Mouse (Mus musculus) hindbrain, embryonic 13.5 days (tissue): ENCODE measurements around the gene Agbl3. TPM values are rescaled to one million over a fixed set of nuclear protein-coding genes. Genes with fewer than 3 reads are reported as not detected.

Experiments
- ATAC-seq: fragments of 200-750 bp; cut with Nextera tagmentation; 2 replicates; pipeline ENCODE4 v1.8.0; 2017; ENCODE audit warnings: moderate TSS enrichment; ENCODE audit not compliant: low FRiP score
- H3K27ac ChIP-seq: fragments of 300-500 bp; sonication (generic); 2 replicates; pipeline ENCODE4 v1.5.1; 2015; ENCODE audit warnings: inconsistent platforms, mild to moderate bottlenecking, moderate library complexity
- H3K27me3 ChIP-seq: fragments of 300-500 bp; sonication (generic); 2 replicates; pipeline ENCODE4 v1.6.1; 2015; ENCODE audit warnings: mild to moderate bottlenecking, inconsistent platforms
- H3K36me3 ChIP-seq: fragments of 300-500 bp; sonication (generic); 2 replicates; pipeline ENCODE4 v1.6.1; 2015; ENCODE audit warnings: mild to moderate bottlenecking, inconsistent platforms
- H3K4me1 ChIP-seq: fragments of 300-500 bp; sonication (generic); replicated peaks from 2 replicates; pipeline ENCODE4 v1.6.1; 2015; ENCODE audit warnings: inconsistent platforms
- H3K4me2 ChIP-seq: fragments of 300-500 bp; sonication (generic); 2 replicates; pipeline ENCODE4 v1.6.1; 2015; ENCODE audit warnings: inconsistent platforms, mild to moderate bottlenecking, moderate library complexity
- H3K4me3 ChIP-seq: fragments of 300-500 bp; sonication (generic); 2 replicates; pipeline ENCODE4 v1.5.1; 2015; ENCODE audit warnings: mild to moderate bottlenecking, inconsistent platforms
- H3K9ac ChIP-seq: fragments of 300-500 bp; sonication (generic); 2 replicates; pipeline ENCODE4 v1.6.1; 2015; ENCODE audit warnings: mild to moderate bottlenecking, inconsistent platforms
- H3K9me3 ChIP-seq: fragments of 300-500 bp; sonication (generic); 2 replicates; pipeline ENCODE4 v1.6.1; 2016; ENCODE audit warnings: inconsistent platforms
- WGBS: fragments of 180-500 bp; shearing (Covaris S2); methylation state at CpG from one replicate; pipeline ENCODE4 v1.1.7; 2015; 5-methylcytosine and 5-hydroxymethylcytosine counted together
- polyA plus RNA-seq: library from polyadenylated mRNA; unstranded; fragments of >200 nt; fragmentation: Nextera tagmentation; extraction: Ambion mirVana; gene quantifications from 2 replicates; pipeline ENCODE4 v1.2.1, GENCODE M21; 2015

Gene Agbl3
- polyA plus RNA-seq, 1 experiment from 2014 or later = 10.3 TPM

GRCm38 (mm10) chr6:34758340-34758739 is 21.9 kb upstream of the Agbl3 start:
- peaks cover 36% of the 10 kb centered on the region for H3K36me3 ChIP-seq
- no peak overlapping the region for H3K4me3 ChIP-seq
- no peaks in the 10 kb centered on the region for H3K9me3 ChIP-seq
- WGBS = 84% methylated on average over 2 of the region's 2 CpGs
- H3K9ac ChIP-seq = no peak overlapping the region
- H3K27me3 ChIP-seq = no peaks in the 10 kb centered on the region
- no peak overlapping the region for H3K4me2 ChIP-seq
- no peaks in the 10 kb centered on the region for H3K4me1 ChIP-seq
- no peak for ATAC-seq
- no peak overlapping the region for H3K27ac ChIP-seq

- Histone ChIP-seq H3K4me1 (no peaks in the 10 kb centered on the region), H3K27me3 (no peaks in the 10 kb centered on the region), H3K9ac (no peak overlapping the region), H3K4me2 (no peak overlapping the region), H3K27ac (no peak overlapping the region), H3K9me3 (no peaks in the 10 kb centered on the region), H3K36me3 (peaks cover 36% of the 10 kb centered on the region), H3K4me3 (no peak overlapping the region)
- ATAC-seq = no peak
- WGBS = 43% methylated on average over 4 of the region's 4 CpGs
Observed at GRCm38 (mm10) chr6:34760023-34760422, 20.2 kb upstream of the Agbl3 start.

- Histone ChIP-seq H3K9ac (no peak overlapping the region), H3K4me3 (no peak overlapping the region), H3K27me3 (no peaks in the 10 kb centered on the region), H3K36me3 (peaks cover 32% of the 10 kb centered on the region), H3K4me1 (no peaks in the 10 kb centered on the region), H3K9me3 (no peaks in the 10 kb centered on the region), H3K27ac (no peak overlapping the region), H3K4me2 (no peak overlapping the region)
- no peak for ATAC-seq
- WGBS = 95% methylated on average over 5 of the region's 5 CpGs
Observed at GRCm38 (mm10) chr6:34765721-34766120, 14.5 kb upstream of the Agbl3 start.

- Histone ChIP-seq H3K27ac (no peak overlapping the region), H3K4me2 (no peak overlapping the region), H3K4me3 (no peak overlapping the region), H3K9ac (no peak overlapping the region), H3K36me3 (peaks cover 33% of the 10 kb centered on the region), H3K27me3 (no peaks in the 10 kb centered on the region), H3K4me1 (no peaks in the 10 kb centered on the region), H3K9me3 (no peaks in the 10 kb centered on the region)
- no peak for ATAC-seq
- 96% methylated on average over 2 of the region's 2 CpGs for WGBS
Observed at GRCm38 (mm10) chr6:34769984-34770383, 10.2 kb upstream of the Agbl3 start.

GRCm38 (mm10) chr6:34770491-34770890 is 9.7 kb upstream of the Agbl3 start:
- WGBS = 91% methylated on average over 6 of the region's 6 CpGs
- Histone ChIP-seq H3K9me3 (no peaks in the 10 kb centered on the region), H3K4me3 (no peak overlapping the region), H3K4me1 (no peaks in the 10 kb centered on the region), H3K27me3 (no peaks in the 10 kb centered on the region), H3K4me2 (no peak overlapping the region), H3K27ac (no peak overlapping the region), H3K9ac (no peak overlapping the region), H3K36me3 (peaks cover 33% of the 10 kb centered on the region)
- ATAC-seq = no peak

- ATAC-seq = no peak
- Histone ChIP-seq H3K4me2 (no peak overlapping the region), H3K36me3 (peaks cover 8% of the 10 kb centered on the region), H3K4me3 (no peak overlapping the region), H3K9ac (no peak overlapping the region), H3K9me3 (no peaks in the 10 kb centered on the region), H3K27me3 (no peaks in the 10 kb centered on the region), H3K27ac (no peak overlapping the region), H3K4me1 (no peaks in the 10 kb centered on the region; the same call in 1 of the 2 replicates)
Observed at GRCm38 (mm10) chr6:34776396-34776795, 3.8 kb upstream of the Agbl3 start.

- no peaks in the 10 kb centered on the region for H3K9me3 ChIP-seq
- H3K27ac ChIP-seq = no peak overlapping the region
- H3K9ac ChIP-seq = no peak overlapping the region
- peaks cover 3% of the 10 kb centered on the region; the same call in 1 of the 2 replicates for H3K36me3 ChIP-seq
- H3K27me3 ChIP-seq = no peaks in the 10 kb centered on the region
- no peak for ATAC-seq
- no peak overlapping the region for H3K4me3 ChIP-seq
- H3K4me2 ChIP-seq = no peak overlapping the region
- 88% methylated on average over 2 of the region's 2 CpGs for WGBS
- H3K4me1 ChIP-seq = no peaks in the 10 kb centered on the region; the same call in 1 of the 2 replicates
Observed at GRCm38 (mm10) chr6:34777094-34777493, 3.1 kb upstream of the Agbl3 start.

GRCm38 (mm10) chr6:34777981-34778668 is 2.1 kb upstream of the Agbl3 start:
- ATAC-seq = no peak
- Histone ChIP-seq H3K36me3 (no peaks in the 10 kb centered on the region; the same call in 1 of the 2 replicates), H3K27ac (no peak overlapping the region), H3K9ac (no peak overlapping the region), H3K4me1 (no peaks in the 10 kb centered on the region; the same call in 1 of the 2 replicates), H3K27me3 (no peaks in the 10 kb centered on the region), H3K4me3 (no peak overlapping the region), H3K4me2 (no peak overlapping the region), H3K9me3 (no peaks in the 10 kb centered on the region)
- 72% methylated on average over 10 of the region's 10 CpGs for WGBS

GRCm38 (mm10) chr6:34780943-34781289 is 684 bp downstream of the Agbl3 start:
- H3K27ac ChIP-seq = peak overlapping the region; percentile 97

GRCm38 (mm10) chr6:34782493-34782892 is 2.3 kb downstream of the Agbl3 start:
- Histone ChIP-seq H3K27ac (no peak overlapping the region), H3K9me3 (no peaks in the 10 kb centered on the region), H3K9ac (no peak overlapping the region), H3K36me3 (peaks cover 9% of the 10 kb centered on the region), H3K4me2 (no peak overlapping the region), H3K4me1 (no peaks in the 10 kb centered on the region; the same call in 1 of the 2 replicates), H3K27me3 (no peaks in the 10 kb centered on the region), H3K4me3 (no peak overlapping the region)
- ATAC-seq = no peak
- 89% methylated on average over 1 of the region's 1 CpGs for WGBS

More at GRCm38 (mm10) chr6:34780943-34781289, 684 bp downstream of the Agbl3 start:
- Histone ChIP-seq H3K9me3 (no peaks in the 10 kb centered on the region), H3K4me1 (no peaks in the 10 kb centered on the region; the same call in 1 of the 2 replicates), H3K36me3 (peaks cover 4% of the 10 kb centered on the region), H3K4me3 (peak overlapping the region; percentile 65), H3K27me3 (no peaks in the 10 kb centered on the region), H3K4me2 (peak overlapping the region; percentile 63), H3K9ac (peak overlapping the region; percentile 87)
- WGBS = 5% methylated on average over 13 of the region's 13 CpGs
- ATAC-seq = no peak

- Histone ChIP-seq H3K27ac (no peak overlapping the region), H3K4me2 (no peak overlapping the region), H3K9ac (no peak overlapping the region), H3K9me3 (no peaks in the 10 kb centered on the region), H3K27me3 (no peaks in the 10 kb centered on the region), H3K36me3 (no peaks in the 10 kb centered on the region), H3K4me3 (no peak overlapping the region), H3K4me1 (no peaks in the 10 kb centered on the region)
- ATAC-seq = no peak
- WGBS = 85% methylated on average over 3 of the region's 3 CpGs
Observed at GRCm38 (mm10) chr6:34796881-34797280, 16.6 kb downstream of the Agbl3 start.

- no peak overlapping the region for H3K9ac ChIP-seq
- H3K4me3 ChIP-seq = no peak overlapping the region
- H3K36me3 ChIP-seq = no peaks in the 10 kb centered on the region
- no peaks in the 10 kb centered on the region for H3K4me1 ChIP-seq
- WGBS = 95% methylated on average over 3 of the region's 3 CpGs
- no peaks in the 10 kb centered on the region for H3K27me3 ChIP-seq
- H3K4me2 ChIP-seq = no peak overlapping the region
- ATAC-seq = no peak
- H3K27ac ChIP-seq = no peak overlapping the region
- no peaks in the 10 kb centered on the region for H3K9me3 ChIP-seq
Observed at GRCm38 (mm10) chr6:34797887-34798286, 17.7 kb downstream of the Agbl3 start.

GRCm38 (mm10) chr6:34805582-34805981 is 25.4 kb downstream of the Agbl3 start:
- no peak for ATAC-seq
- H3K4me1 ChIP-seq = no peaks in the 10 kb centered on the region
- H3K27ac ChIP-seq = no peak overlapping the region
- no peaks in the 10 kb centered on the region for H3K27me3 ChIP-seq
- H3K4me3 ChIP-seq = no peak overlapping the region
- no peaks in the 10 kb centered on the region for H3K9me3 ChIP-seq
- H3K9ac ChIP-seq = no peak overlapping the region
- no peaks in the 10 kb centered on the region for H3K36me3 ChIP-seq
- 97% methylated on average over 2 of the region's 2 CpGs for WGBS
- no peak overlapping the region for H3K4me2 ChIP-seq
